Mouse (Mus musculus): Measurements from ENCODE around the gene Cx3cr1. TPM values are rescaled to one million over a fixed set of nuclear protein-coding genes. Genes with fewer than 3 reads are reported as not detected.

Cx3cr1 gene
- polyA plus RNA-seq, 1 experiment: 3.9 TPM

DNA sequence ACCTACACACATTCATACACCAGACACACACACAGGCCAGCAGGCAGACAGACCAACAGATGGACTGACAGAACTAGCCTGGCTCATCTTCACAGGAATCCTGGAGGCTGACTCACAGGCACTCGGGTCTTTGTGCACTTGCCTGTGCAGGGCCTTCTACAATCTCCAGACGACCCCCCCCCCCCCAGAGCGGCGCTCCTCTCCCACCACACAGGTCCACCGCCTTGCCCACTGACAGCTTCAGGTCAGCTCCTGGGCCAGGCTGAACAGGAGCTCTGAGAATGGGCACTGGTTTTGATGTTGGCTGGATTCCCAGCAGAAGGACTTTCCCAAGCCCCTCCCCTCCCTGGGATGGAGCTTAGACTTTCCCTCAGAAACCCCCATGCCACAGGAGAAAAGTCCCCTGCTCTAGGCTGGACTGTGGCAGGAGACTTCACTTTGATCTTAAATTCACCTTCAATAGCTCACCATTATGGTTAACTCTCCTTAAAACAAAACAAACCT is 92.1 kb downstream of the Cx3cr1 start:
- H3K36me3 ChIP-seq (ENCODE audit: control insufficient read depth, insufficient read depth, low read length): peaks cover 16% of the 10 kb centered on the region
- WGBS: 28% methylated on average over 5 of the region's 5 CpGs
- H3K27ac ChIP-seq (ENCODE audit: insufficient read depth, low read depth, low read length): peak overlapping the region; percentile 15; the same call in 1 of the 2 replicates
- peaks cover 27% of the 10 kb centered on the region for H3K4me1 ChIP-seq (ENCODE audit: control insufficient read depth, insufficient read depth, insufficient read length, low read length)
- TF ChIP-seq POLR2A (IDR thresholded peaks at IDR 0.05; ENCODE audit: low read depth, low read length): no peak
- TF ChIP-seq CTCF (IDR thresholded peaks at IDR 0.05; ENCODE audit: extremely low read depth, insufficient read length, insufficient replicate concordance, low read depth, low read length): no peak
- H3K27me3 ChIP-seq (ENCODE audit: control insufficient read depth, insufficient read depth, low read length): no peaks in the 10 kb centered on the region
- peak overlapping the region; percentile 21 for H3K4me3 ChIP-seq (ENCODE audit: low read depth, low read length)

DNA sequence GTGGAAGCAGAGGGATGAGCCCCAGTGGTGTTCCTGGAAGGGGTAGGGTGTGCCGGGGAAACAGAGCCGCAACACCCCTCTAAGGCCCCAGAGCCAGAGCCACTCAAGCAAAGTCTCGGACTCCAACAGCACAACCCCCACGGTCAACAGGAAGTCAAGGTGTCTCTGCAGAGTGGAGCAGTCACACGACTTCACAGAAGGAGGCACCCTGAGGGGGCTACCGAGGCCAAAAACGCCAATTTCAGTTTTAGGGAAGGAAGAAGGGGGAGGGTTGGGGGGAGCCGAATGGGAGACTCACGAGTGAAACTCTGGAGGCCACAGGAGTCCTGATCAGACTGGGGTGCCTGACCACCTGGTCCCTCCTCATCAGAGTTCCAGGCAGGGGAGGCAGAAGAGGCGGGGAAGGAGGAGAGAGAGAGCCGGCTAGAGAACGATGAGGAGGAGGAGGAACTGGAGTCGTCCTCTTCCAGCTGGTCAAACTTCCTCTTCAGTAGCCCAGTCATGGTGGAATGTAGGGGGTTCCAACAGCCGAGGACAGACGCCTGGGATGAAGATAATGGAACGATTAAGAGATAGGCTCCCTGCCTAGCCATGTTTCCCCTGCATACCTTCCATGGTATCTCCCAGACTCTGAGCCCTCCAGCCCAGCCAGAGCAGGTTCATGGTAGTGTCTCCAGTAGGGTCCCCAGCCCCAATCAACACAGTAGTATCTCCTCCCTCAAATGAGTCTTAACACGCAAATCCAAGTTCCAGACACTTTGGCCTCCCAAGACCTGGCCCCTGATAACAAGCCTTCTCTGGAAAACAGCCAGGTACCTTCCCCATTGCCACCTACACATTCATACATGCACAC is 92.7 kb downstream of the Cx3cr1 start:
- Histone ChIP-seq H3K27me3 (ENCODE audit: control insufficient read depth, insufficient read depth, low read length) (no peaks in the 10 kb centered on the region), H3K4me3 (ENCODE audit: low read depth, low read length) (peak overlapping the region; percentile 30), H3K27ac (ENCODE audit: insufficient read depth, low read depth, low read length) (peak overlapping the region; percentile 15; the same call in 1 of the 2 replicates), H3K36me3 (ENCODE audit: control insufficient read depth, insufficient read depth, low read length) (peaks cover 23% of the 10 kb centered on the region), H3K4me1 (ENCODE audit: control insufficient read depth, insufficient read depth, insufficient read length, low read length) (peaks cover 22% of the 10 kb centered on the region)
- 43% methylated on average over 17 of the region's 17 CpGs for WGBS
- no peak for TF ChIP-seq CTCF (IDR thresholded peaks at IDR 0.05; ENCODE audit: extremely low read depth, insufficient read length, insufficient replicate concordance, low read depth, low read length)
- TF ChIP-seq POLR2A (IDR thresholded peaks at IDR 0.05; ENCODE audit: low read depth, low read length): no peak

DNA sequence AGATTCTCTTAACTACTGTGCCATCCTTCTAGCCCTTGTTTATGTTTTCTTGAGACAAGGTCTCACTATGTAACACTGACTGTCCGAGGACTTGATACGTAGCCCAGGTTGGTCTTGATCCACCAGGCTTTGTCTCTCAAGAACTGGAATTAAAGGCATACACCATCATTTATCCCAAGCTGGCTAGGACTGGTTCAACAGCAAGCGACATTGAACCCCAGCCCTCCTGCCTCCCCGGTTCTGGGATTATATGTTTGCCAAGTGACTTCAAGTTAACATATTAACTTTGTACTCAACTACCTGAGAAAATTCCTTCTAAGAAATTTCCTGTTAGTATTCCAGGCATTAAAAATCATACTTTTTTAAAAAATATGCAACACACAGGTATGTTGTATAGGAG is 94.4 kb downstream of the Cx3cr1 start:
- Histone ChIP-seq H3K27me3 (ENCODE audit: control insufficient read depth, insufficient read depth, low read length) (no peaks in the 10 kb centered on the region), H3K4me1 (ENCODE audit: control insufficient read depth, insufficient read depth, insufficient read length, low read length) (peaks cover 9% of the 10 kb centered on the region; the same call in 1 of the 2 replicates), H3K4me3 (ENCODE audit: low read depth, low read length) (no peak overlapping the region), H3K27ac (ENCODE audit: insufficient read depth, low read depth, low read length) (no peak overlapping the region), H3K36me3 (ENCODE audit: control insufficient read depth, insufficient read depth, low read length) (peaks cover 29% of the 10 kb centered on the region)
- WGBS: 95% methylated on average over 4 of the region's 4 CpGs
- TF ChIP-seq POLR2A (IDR thresholded peaks at IDR 0.05; ENCODE audit: low read depth, low read length) (no peak), CTCF (IDR thresholded peaks at IDR 0.05; ENCODE audit: extremely low read depth, insufficient read length, insufficient replicate concordance, low read depth, low read length) (no peak)

DNA sequence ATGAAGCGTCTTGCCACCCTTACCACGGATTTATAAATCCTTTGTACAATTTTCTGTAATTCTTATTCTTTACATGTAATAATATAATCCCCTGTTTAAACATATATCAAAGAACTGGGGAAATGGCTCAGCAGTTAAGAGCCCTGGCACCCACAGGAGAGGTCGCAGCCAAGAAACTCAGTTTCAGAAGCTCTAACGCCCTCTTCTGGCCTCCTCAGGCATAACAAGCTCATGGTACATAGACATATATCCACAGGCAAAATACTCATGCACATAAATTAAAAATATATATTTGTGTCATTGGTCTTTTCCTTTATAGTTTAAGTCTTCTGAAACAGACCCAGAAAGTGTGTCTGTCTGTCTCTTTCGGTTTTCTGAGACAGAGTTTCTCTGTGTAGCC is 95.1 kb downstream of the Cx3cr1 start:
- TF ChIP-seq CTCF (IDR thresholded peaks at IDR 0.05; ENCODE audit: extremely low read depth, insufficient read length, insufficient replicate concordance, low read depth, low read length): peak; percentile 25; the same call in 1 of the 2 replicates
- no peak for TF ChIP-seq POLR2A (IDR thresholded peaks at IDR 0.05; ENCODE audit: low read depth, low read length)
- 82% methylated on average over 5 of the region's 5 CpGs for WGBS
- no peak overlapping the region for H3K27ac ChIP-seq (ENCODE audit: insufficient read depth, low read depth, low read length)
- no peaks in the 10 kb centered on the region for H3K27me3 ChIP-seq (ENCODE audit: control insufficient read depth, insufficient read depth, low read length)
- H3K36me3 ChIP-seq (ENCODE audit: control insufficient read depth, insufficient read depth, low read length): peaks cover 29% of the 10 kb centered on the region
- peaks cover 9% of the 10 kb centered on the region; the same call in 1 of the 2 replicates for H3K4me1 ChIP-seq (ENCODE audit: control insufficient read depth, insufficient read depth, insufficient read length, low read length)
- no peak overlapping the region for H3K4me3 ChIP-seq (ENCODE audit: low read depth, low read length)

DNA sequence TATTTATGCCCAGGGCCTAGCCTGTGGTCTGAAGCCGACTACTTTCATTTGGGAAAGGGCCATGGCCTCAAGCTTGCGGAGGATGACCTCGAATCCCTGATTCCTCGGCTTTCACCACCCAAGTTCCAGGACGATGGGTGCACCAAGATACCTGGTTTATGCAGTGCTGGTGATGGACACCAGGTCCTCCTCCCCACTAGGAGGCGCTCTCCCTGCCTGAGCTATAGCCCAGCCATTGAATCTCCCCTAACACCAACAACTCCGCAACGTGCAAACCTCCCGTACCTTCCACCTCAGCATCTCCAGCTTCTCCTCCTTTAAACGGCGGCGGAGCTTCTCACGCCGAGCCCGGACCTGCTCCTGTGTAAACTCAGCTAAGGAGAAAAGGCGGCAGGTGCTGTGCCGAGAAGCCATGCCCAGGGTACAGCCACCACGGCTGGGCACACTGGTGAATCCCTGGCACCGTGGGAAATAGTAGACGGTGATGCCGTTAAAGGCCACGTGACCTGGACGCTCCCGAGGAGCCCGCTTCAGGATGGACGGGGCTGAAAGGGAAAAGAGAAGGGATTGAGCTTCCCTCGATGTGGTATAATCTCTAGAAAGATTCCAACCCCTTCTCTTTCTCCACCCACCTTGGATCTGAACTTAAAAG is 95.7 kb downstream of the Cx3cr1 start:
- Histone ChIP-seq H3K27ac (ENCODE audit: insufficient read depth, low read depth, low read length) (no peak overlapping the region), H3K27me3 (ENCODE audit: control insufficient read depth, insufficient read depth, low read length) (no peaks in the 10 kb centered on the region), H3K36me3 (ENCODE audit: control insufficient read depth, insufficient read depth, low read length) (peaks cover 29% of the 10 kb centered on the region), H3K4me3 (ENCODE audit: low read depth, low read length) (no peak overlapping the region), H3K4me1 (ENCODE audit: control insufficient read depth, insufficient read depth, insufficient read length, low read length) (peaks cover 9% of the 10 kb centered on the region; the same call in 1 of the 2 replicates)
- TF ChIP-seq CTCF (IDR thresholded peaks at IDR 0.05; ENCODE audit: extremely low read depth, insufficient read length, insufficient replicate concordance, low read depth, low read length) (peak; percentile 50; the same call in 1 of the 2 replicates), POLR2A (IDR thresholded peaks at IDR 0.05; ENCODE audit: low read depth, low read length) (no peak)
- WGBS: 93% methylated on average over 27 of the region's 27 CpGs

DNA sequence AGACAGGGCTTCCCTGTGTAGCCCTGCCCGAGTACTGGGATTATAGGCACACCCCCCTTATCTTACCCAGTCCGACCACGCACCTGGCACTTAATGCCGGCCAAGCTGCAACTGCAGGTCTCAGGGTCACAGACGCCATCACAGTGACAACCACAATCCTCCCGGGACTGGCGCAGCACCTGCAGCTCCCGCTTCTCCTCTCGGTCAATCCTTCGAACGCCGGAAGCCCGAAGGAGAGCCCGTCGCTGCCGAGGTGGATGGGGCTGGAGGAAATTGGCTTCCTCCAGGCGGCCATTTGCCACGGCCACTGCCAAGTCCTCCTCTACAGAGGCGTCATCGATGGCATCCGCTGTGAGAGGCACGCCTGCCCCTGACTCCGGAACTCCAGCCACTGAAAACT is 96.4 kb downstream of the Cx3cr1 start:
- TF ChIP-seq POLR2A (IDR thresholded peaks at IDR 0.05; ENCODE audit: low read depth, low read length): no peak
- TF ChIP-seq CTCF (IDR thresholded peaks at IDR 0.05; ENCODE audit: extremely low read depth, insufficient read length, insufficient replicate concordance, low read depth, low read length): no peak
- H3K4me1 ChIP-seq (ENCODE audit: control insufficient read depth, insufficient read depth, insufficient read length, low read length): peaks cover 9% of the 10 kb centered on the region; the same call in 1 of the 2 replicates
- no peak overlapping the region for H3K27ac ChIP-seq (ENCODE audit: insufficient read depth, low read depth, low read length)
- H3K36me3 ChIP-seq (ENCODE audit: control insufficient read depth, insufficient read depth, low read length): peaks cover 29% of the 10 kb centered on the region
- WGBS: 87% methylated on average over 23 of the region's 23 CpGs
- no peak overlapping the region for H3K4me3 ChIP-seq (ENCODE audit: low read depth, low read length)
- no peaks in the 10 kb centered on the region for H3K27me3 ChIP-seq (ENCODE audit: control insufficient read depth, insufficient read depth, low read length)

DNA sequence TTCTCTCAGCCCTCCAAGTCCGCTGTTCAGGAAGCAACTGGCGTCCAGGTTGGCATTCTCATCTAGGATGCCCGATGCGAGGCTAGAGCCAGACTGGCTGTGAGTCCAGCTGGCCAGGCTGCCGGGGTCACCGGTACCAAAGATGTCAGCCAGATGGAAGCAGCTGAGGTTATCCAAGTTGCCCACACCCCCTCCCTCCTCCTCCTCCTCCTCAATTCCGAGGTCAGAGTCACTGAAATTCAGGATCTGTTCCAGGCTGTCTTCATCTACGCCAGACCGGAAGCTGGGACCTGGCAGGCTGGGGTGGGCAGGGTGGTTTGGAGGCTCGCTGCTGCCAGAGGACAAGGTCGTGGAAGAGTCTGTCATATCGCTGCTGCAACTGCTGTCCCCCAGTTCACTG is 97.1 kb downstream of the Cx3cr1 start:
- H3K4me3 ChIP-seq (ENCODE audit: low read depth, low read length): no peak overlapping the region
- peaks cover 7% of the 10 kb centered on the region; the same call in 1 of the 2 replicates for H3K4me1 ChIP-seq (ENCODE audit: control insufficient read depth, insufficient read depth, insufficient read length, low read length)
- peaks cover 29% of the 10 kb centered on the region for H3K36me3 ChIP-seq (ENCODE audit: control insufficient read depth, insufficient read depth, low read length)
- TF ChIP-seq POLR2A (IDR thresholded peaks at IDR 0.05; ENCODE audit: low read depth, low read length): no peak
- TF ChIP-seq CTCF (IDR thresholded peaks at IDR 0.05; ENCODE audit: extremely low read depth, insufficient read length, insufficient replicate concordance, low read depth, low read length): no peak
- 90% methylated on average over 12 of the region's 12 CpGs for WGBS
- H3K27me3 ChIP-seq (ENCODE audit: control insufficient read depth, insufficient read depth, low read length): no peaks in the 10 kb centered on the region
- no peak overlapping the region for H3K27ac ChIP-seq (ENCODE audit: insufficient read depth, low read depth, low read length)

All from small intestine, adult 2 months (tissue).